Mouse (Mus musculus) midbrain, postnatal 0 days (tissue): ENCODE measurements at regions not wholly inside any gene's neighbourhood (a gene's known extent, or its start where the extent isn't known, plus 50 kb on each side); places are given as distances from the start of the nearest gene placed in this dataset.

Experiments
- ATAC-seq: fragments of 200-750 bp; cut with Nextera tagmentation; 2 replicates; pipeline ENCODE4 v1.8.0; 2017; ENCODE audit warnings: moderate number of reproducible peaks, mild to moderate bottlenecking, moderate TSS enrichment, moderate library complexity; ENCODE audit not compliant: low FRiP score
- DNase-seq: peaks from one replicate; pipeline ENCODE4 v3.0.0-alpha.2; 2015; ENCODE audit warnings: low spot score
- H3K27ac ChIP-seq: fragments of 300-500 bp; sonication (generic); 2 replicates; pipeline ENCODE4 v1.5.1; 2014; ENCODE audit warnings: low read depth, mild to moderate bottlenecking, low read length, mixed read lengths
- H3K27me3 ChIP-seq: fragments of 300-500 bp; sonication (generic); 2 replicates; pipeline ENCODE4 v1.6.1; 2014; ENCODE audit warnings: low read length, control low read depth, mixed read lengths; ENCODE audit not compliant: insufficient read depth
- H3K36me3 ChIP-seq: fragments of 300-500 bp; sonication (generic); 2 replicates; pipeline ENCODE4 v1.6.1; 2014; ENCODE audit warnings: low read length, control low read depth, mixed read lengths; ENCODE audit not compliant: insufficient read depth
- H3K4me1 ChIP-seq: fragments of 300-500 bp; sonication (generic); 2 replicates; pipeline ENCODE4 v1.6.1; 2014; ENCODE audit warnings: mild to moderate bottlenecking, control low read depth, antibody characterized with exemption, low read length, mixed read lengths; ENCODE audit not compliant: insufficient read depth
- H3K4me2 ChIP-seq: fragments of 300-500 bp; sonication (generic); 2 replicates; pipeline ENCODE4 v1.6.1; 2014; ENCODE audit warnings: low read depth, mild to moderate bottlenecking, low read length, mixed read lengths; ENCODE audit not compliant: poor library complexity, severe bottlenecking
- H3K4me3 ChIP-seq: fragments of 300-500 bp; sonication (generic); 2 replicates; pipeline ENCODE4 v1.5.1; 2014; ENCODE audit warnings: low read depth, mild to moderate bottlenecking, low read length, moderate library complexity
- H3K9ac ChIP-seq: fragments of 300-500 bp; sonication (generic); replicated peaks from 2 replicates; pipeline ENCODE4 v1.6.1; 2014; ENCODE audit warnings: mild to moderate bottlenecking, low read length, moderate library complexity, mixed read lengths; ENCODE audit not compliant: poor library complexity, severe bottlenecking
- H3K9me3 ChIP-seq: fragments of 300-500 bp; sonication (generic); 2 replicates; pipeline ENCODE4 v1.6.1; 2016; ENCODE audit warnings: low read length, control low read depth
- CTCF ChIP-seq: IDR thresholded peaks from 2 replicates; pipeline ENCODE4 v1.5.1; 2016; ENCODE audit warnings: antibody characterized with exemption, mild to moderate bottlenecking
- WGBS: fragments of 180-500 bp; shearing (Covaris S2); extraction: QIAGEN DNeasy Blood & Tissue Kit; methylation state at CpG from one replicate; pipeline ENCODE4 v1.1.7; 2014; 5-methylcytosine and 5-hydroxymethylcytosine counted together

- H3K27me3 ChIP-seq = no peaks in the 10 kb centered on the region
- H3K4me1 ChIP-seq = no peaks in the 10 kb centered on the region
- H3K4me3 ChIP-seq = no peak overlapping the region
- no peak overlapping the region for H3K27ac ChIP-seq
- H3K9me3 ChIP-seq = no peaks in the 10 kb centered on the region
- H3K36me3 ChIP-seq = no peaks in the 10 kb centered on the region
- DNase-seq (no peak), ATAC-seq (no peak)
- 92% methylated on average over 3 of the region's 3 CpGs for WGBS
- H3K9ac ChIP-seq = no peak overlapping the region
- no peak overlapping the region for H3K4me2 ChIP-seq
- no peak for TF ChIP-seq CTCF
Observed at GRCm38 (mm10) chr19:14197864-14198263, 284.5 kb downstream of the Olfr1505 start.

- TF ChIP-seq CTCF = no peak
- 91% methylated on average over 4 of the region's 4 CpGs for WGBS
- ATAC-seq = no peak
Observed at GRCm38 (mm10) chr19:14220507-14220909, 307.2 kb downstream of the Olfr1505 start.

GRCm38 (mm10) chr19:14225061-14225696 is 311.8 kb downstream of the Olfr1505 start:
- Histone ChIP-seq H3K9ac (no peak overlapping the region), H3K27ac (no peak overlapping the region), H3K4me3 (no peak overlapping the region), H3K27me3 (no peaks in the 10 kb centered on the region), H3K4me1 (no peaks in the 10 kb centered on the region), H3K36me3 (no peaks in the 10 kb centered on the region), H3K9me3 (no peaks in the 10 kb centered on the region), H3K4me2 (no peak overlapping the region)
- WGBS = 58% methylated on average over 6 of the region's 6 CpGs
- no peak for TF ChIP-seq CTCF
- no peak for DNase-seq
- ATAC-seq = no peak

More at GRCm38 (mm10) chr19:14220507-14220909, 307.2 kb downstream of the Olfr1505 start:
- no peak overlapping the region for H3K4me3 ChIP-seq
- H3K4me2 ChIP-seq = no peak overlapping the region
- H3K9ac ChIP-seq = no peak overlapping the region
- H3K36me3 ChIP-seq = no peaks in the 10 kb centered on the region
- H3K27me3 ChIP-seq = no peaks in the 10 kb centered on the region
- no peak overlapping the region for H3K27ac ChIP-seq
- no peak for DNase-seq
- H3K9me3 ChIP-seq = no peaks in the 10 kb centered on the region
- no peaks in the 10 kb centered on the region for H3K4me1 ChIP-seq

- WGBS = 30% methylated on average over 4 of the region's 4 CpGs
- H3K4me1 ChIP-seq = no peaks in the 10 kb centered on the region
- DNase-seq (no peak), ATAC-seq (no peak)
- no peak for TF ChIP-seq CTCF
- no peaks in the 10 kb centered on the region for H3K36me3 ChIP-seq
- no peaks in the 10 kb centered on the region for H3K9me3 ChIP-seq
- H3K27ac ChIP-seq = no peak overlapping the region
- no peaks in the 10 kb centered on the region for H3K27me3 ChIP-seq
- no peak overlapping the region for H3K4me2 ChIP-seq
- no peak overlapping the region for H3K4me3 ChIP-seq
- H3K9ac ChIP-seq = no peak overlapping the region
Observed at GRCm38 (mm10) chr19:14225787-14226186, 312.5 kb downstream of the Olfr1505 start.

DNA sequence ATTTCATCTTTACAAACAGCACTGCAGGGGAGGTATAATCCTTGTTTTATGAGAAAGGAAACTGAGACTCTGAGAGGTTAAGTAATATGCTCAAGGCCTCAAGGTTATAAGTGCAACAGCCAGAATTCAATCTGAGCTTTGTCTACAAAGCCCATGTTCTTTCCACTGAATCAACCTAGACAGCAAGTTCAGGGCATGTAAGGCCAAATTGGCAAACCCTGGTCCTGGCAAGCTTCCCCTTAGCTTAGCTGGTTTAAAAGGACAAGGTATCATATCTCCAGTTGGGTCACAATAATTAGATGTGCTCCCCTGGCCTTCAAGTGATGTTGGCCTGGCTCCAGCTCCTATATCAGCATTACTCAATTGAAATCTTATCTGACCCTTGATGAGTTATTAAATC is 313.2 kb downstream of the Olfr1505 start:
- Histone ChIP-seq H3K4me2 (no peak overlapping the region), H3K27ac (no peak overlapping the region), H3K4me1 (no peaks in the 10 kb centered on the region), H3K9me3 (no peaks in the 10 kb centered on the region), H3K4me3 (no peak overlapping the region), H3K36me3 (no peaks in the 10 kb centered on the region), H3K9ac (no peak overlapping the region), H3K27me3 (no peaks in the 10 kb centered on the region)
- TF ChIP-seq CTCF = no peak
- DNase-seq (no peak), ATAC-seq (no peak)

DNA sequence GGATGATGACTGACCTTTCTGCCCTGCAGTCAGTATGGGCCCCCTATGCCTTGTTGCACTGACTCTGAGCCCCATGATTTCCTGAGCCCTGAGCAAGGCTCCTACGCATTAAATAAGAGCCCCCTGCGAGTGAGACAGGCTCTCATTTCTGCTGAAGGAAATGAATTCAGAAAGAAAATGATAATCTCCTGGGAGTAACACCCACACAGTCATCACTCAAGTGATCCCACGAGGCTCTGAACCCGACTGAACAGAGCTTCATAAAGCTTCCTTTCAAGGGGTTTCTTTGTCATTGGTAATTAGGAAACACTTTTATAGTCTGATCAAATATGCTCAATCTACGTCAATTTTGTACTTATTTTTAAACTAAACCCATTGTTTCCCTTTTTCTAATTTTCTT is 330.2 kb downstream of the Olfr1505 start:
- Histone ChIP-seq H3K9ac (no peak overlapping the region), H3K9me3 (no peaks in the 10 kb centered on the region), H3K27ac (no peak overlapping the region), H3K36me3 (no peaks in the 10 kb centered on the region), H3K27me3 (no peaks in the 10 kb centered on the region), H3K4me1 (0 out of 2 replicates have a peak, but pooled peaks cover 5% of the 10 kb centered on the region), H3K4me2 (no peak overlapping the region), H3K4me3 (no peak overlapping the region)
- WGBS = 41% methylated on average over 5 of the region's 5 CpGs
- no peak for TF ChIP-seq CTCF
- no peak for DNase-seq
- ATAC-seq = no peak
